Mouse (Mus musculus) CD4-positive, CD25-positive, alpha-beta regulatory T cell (primary cell): ENCODE results near the gene Tube1. TPM values are rescaled to one million over a fixed set of nuclear protein-coding genes. Genes with fewer than 3 reads are reported as not detected.

Experiments
- polyA plus RNA-seq: library from polyadenylated mRNA; unstranded; fragments of 100-300 nt; shearing (Covaris generic); gene quantifications from one replicate; pipeline ENCODE4 v1.2.1, GENCODE M21; 2017

Tube1 gene
- polyA plus RNA-seq, result 5.1 TPM

DNA sequence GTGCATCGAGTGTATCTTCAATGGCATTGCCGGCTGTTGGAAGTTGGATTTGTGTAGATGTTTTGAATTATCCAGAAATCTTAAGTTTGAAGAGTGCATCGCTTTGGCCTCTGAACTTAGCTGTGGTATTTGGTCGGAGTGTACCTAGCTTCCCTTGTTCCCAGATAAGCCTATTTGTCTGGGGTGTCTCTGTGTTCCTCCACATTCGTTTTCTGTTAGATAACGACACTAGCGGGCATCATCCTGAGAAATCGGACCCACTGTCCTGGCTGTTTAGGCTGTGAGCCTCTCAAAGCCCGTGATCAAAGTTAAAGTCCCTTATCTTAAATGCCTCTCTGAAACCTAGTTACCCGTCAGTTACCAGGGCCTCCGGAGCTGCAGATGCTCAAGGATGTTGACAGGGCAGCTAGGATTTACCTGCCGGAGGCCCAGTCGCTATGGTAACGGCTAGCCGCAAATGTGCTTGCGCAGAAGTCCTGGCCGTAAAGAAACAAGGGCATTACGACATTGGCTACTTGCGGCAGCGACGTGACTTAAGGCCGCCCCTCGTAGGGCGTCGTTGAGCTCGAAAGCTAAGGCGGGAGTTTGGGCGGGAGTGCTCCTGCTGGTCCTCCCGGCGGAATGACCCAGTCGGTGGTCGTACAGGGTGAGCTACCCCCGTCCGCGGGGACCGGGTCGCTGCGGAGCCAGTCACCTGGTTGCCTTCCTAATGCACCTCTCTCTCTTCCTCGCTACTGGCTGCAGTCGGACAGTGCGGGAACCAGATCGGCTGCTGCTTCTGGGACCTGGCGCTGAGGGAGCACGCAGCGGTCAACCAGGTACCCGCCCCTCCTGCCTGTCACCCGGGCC lies at the start of gene Tube1, which contains the start of gene Fam229b:
Gene Tube1 (plus strand): TSS at position 515 of the 849 bp plus-strand sequence.
Gene Fam229b (minus strand): TSS at position 453 of the 849 bp plus-strand sequence.

GRCm38 (mm10) chr10:39163694-39164093 lies 29.9 kb downstream of the Tube1 start, which contains the start of gene Ccn6:
Gene Ccn6 (minus strand): TSS chr10:39163794.

Other genes starting within 250 kb of the Tube1 start
- gene Lama4, start 168.5 kb upstream of the Tube1 start, polyA plus RNA-seq, result 0.14 TPM
- gene Fam229b, start 62 bp upstream of the Tube1 start, polyA plus RNA-seq, result 0.78 TPM
- gene Ccn6, start 29.8 kb downstream of the Tube1 start, polyA plus RNA-seq, result 0.14 TPM
- gene Fyn, start 234.9 kb downstream of the Tube1 start, polyA plus RNA-seq, result 466 TPM